Mouse (Mus musculus) MEL-GATA-1-ER (cell line): Measurements from ENCODE around the gene Espnl.
A peak's percentile ranks its signal among the peaks of the same experiment; 100 is the strongest.

ENCODE experiments used
- DNase-seq: peaks from one replicate; pipeline ENCODE4 v3.0.0-alpha.2; 2012; ENCODE audit warnings: low read depth; ENCODE audit errors: extremely low read depth

Espnl gene

GRCm38 (mm10) chr1:91380453-91381090 is 58.7 kb downstream of the Espnl start:
- DNase-seq, result peak; percentile 48

GRCm38 (mm10) chr1:91381091-91381471 is 59.2 kb downstream of the Espnl start:
- no peak for DNase-seq

- DNase-seq, result no peak
Observed at GRCm38 (mm10) chr1:91390369-91390768, 68.5 kb downstream of the Espnl start.

GRCm38 (mm10) chr1:91397927-91398259 is 76.0 kb downstream of the Espnl start:
- peak; percentile 11 for DNase-seq
